Mouse (Mus musculus): ENCODE measurements around the gene Zdhhc19.

GRCm38 (mm10) chr16:32516006-32516962 is 20.2 kb downstream of the Zdhhc19 start:
- TF ChIP-seq CTCF (IDR thresholded peaks at IDR 0.05) = no peak
- no peak for TF ChIP-seq POLR2A (IDR thresholded peaks at IDR 0.05; ENCODE audit: insufficient read depth, low read depth, low read length)
